Mouse (Mus musculus): ENCODE measurements at regions not wholly inside any gene's neighbourhood (a gene's known extent, or its start where the extent isn't known, plus 50 kb on each side); places are given as distances from the start of the nearest gene placed in this dataset.

DNA sequence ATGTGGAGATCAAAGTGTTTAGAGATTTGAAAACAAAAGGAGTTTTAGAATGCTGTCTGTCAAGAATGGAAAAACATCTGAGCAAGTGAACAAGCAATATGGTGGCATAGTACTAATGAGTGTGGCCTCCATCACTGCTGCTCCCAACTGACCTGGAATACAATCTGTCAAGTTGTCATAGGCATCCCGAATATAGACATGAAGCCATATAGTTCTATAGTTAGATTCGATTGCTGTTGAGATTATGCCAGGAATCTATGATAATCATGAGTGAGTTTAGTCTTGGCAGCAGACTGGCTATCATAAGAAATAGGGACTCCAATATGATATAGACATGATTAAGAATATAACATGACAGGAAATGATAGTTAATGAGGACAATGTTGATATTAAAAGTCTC is 656.0 kb upstream of the Apob start:
- no peak overlapping the region for H3K27ac ChIP-seq
- 74% methylated on average over 2 of the region's 2 CpGs for WGBS

DNA sequence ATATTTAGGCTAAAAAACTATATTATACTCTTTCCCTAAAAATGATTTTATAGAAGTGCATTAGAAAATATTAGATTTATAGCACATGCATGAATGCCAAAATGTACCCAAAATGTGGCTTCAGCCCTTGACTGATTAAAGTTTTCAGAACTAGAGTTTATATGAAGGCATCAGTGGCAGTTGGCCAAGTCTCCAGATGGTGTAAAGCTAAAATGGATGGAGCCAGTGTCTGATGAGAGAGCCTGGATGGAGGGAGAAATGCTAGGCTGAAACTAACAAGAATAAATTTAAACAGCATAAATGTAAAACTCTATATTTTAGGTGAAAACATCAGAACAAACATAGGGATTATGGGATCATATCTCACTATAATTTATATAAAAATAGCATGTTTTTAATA is 648.8 kb upstream of the Apob start:
- H3K9me3 ChIP-seq: no peaks in the 10 kb centered on the region
- no peak overlapping the region for H3K9ac ChIP-seq
- H3K27me3 ChIP-seq: no peaks in the 10 kb centered on the region
- H3K4me3 ChIP-seq: no peak overlapping the region
- ATAC-seq (ENCODE audit: insufficient number of reproducible peaks, insufficient read depth, low FRiP score, low TSS enrichment, low read depth): no peak
- no peaks in the 10 kb centered on the region for H3K36me3 ChIP-seq
- no peaks in the 10 kb centered on the region for H3K4me1 ChIP-seq
- no peak overlapping the region for H3K4me2 ChIP-seq
- H3K27ac ChIP-seq: no peak overlapping the region

More for the DNA sequence above, 656.0 kb upstream of the Apob start:
- H3K27me3 ChIP-seq: no peaks in the 10 kb centered on the region
- no peak overlapping the region for H3K4me3 ChIP-seq
- H3K36me3 ChIP-seq: no peaks in the 10 kb centered on the region
- no peaks in the 10 kb centered on the region for H3K4me1 ChIP-seq
- H3K9me3 ChIP-seq: no peaks in the 10 kb centered on the region
- no peak overlapping the region for H3K4me2 ChIP-seq
- H3K9ac ChIP-seq: no peak overlapping the region
- no peak for ATAC-seq (ENCODE audit: insufficient number of reproducible peaks, insufficient read depth, low FRiP score, low TSS enrichment, low read depth)
